Mouse (Mus musculus): ENCODE data around the gene Cavin1. TPM values are rescaled to one million over a fixed set of nuclear protein-coding genes. Genes with fewer than 3 reads are reported as not detected.

Gene Cavin1
- total RNA-seq, 2 experiments from 2014 or later: 279 to 309 TPM

- no peak for DNase-seq
Observed at GRCm38 (mm10) chr11:100912401-100913155, 58.1 kb downstream of the Cavin1 start.

GRCm38 (mm10) chr11:100908567-100908966 lies 62.1 kb downstream of the Cavin1 start:
- no peak for DNase-seq

- DNase-seq: no peak
Observed at GRCm38 (mm10) chr11:100908112-100908511, 62.6 kb downstream of the Cavin1 start.

GRCm38 (mm10) chr11:100906885-100907284 lies 63.8 kb downstream of the Cavin1 start:
- DNase-seq: no peak

Other genes with a start within 250 kb of the Cavin1 start
- gene Rab5c, start 232.7 kb downstream of the Cavin1 start, total RNA-seq (2021): 10 to 100 TPM; 63.0 to 64.7 TPM
- gene Kcnh4, start 210.9 kb downstream of the Cavin1 start, total RNA-seq (2021): not detected
- gene Hcrt, start 208.0 kb downstream of the Cavin1 start, total RNA-seq (2021): not detected
- 1 to 10 TPM; 7.7 to 8.4 TPM for gene Ghdc, start 199.9 kb downstream of the Cavin1 start, total RNA-seq (2021)
- gene Stat5b, start 120.2 kb downstream of the Cavin1 start, total RNA-seq (2021): 100 to 1,000 TPM; 107 to 114 TPM
- gene Stat5a, start 111.5 kb downstream of the Cavin1 start, total RNA-seq (2021): 10 to 100 TPM; 29.6 to 32.7 TPM
- gene Stat3, start 31.3 kb downstream of the Cavin1 start, total RNA-seq (2021): 10 to 100 TPM; 49.1 to 56.7 TPM
- 10 to 100 TPM; 52.9 to 59.9 TPM for gene Atp6v0a1, start 38.6 kb upstream of the Cavin1 start, total RNA-seq (2021)
- gene Naglu, start 99.1 kb upstream of the Cavin1 start, total RNA-seq (2021): 10 to 100 TPM in 1 of 2 experiments, 1 to 10 TPM in 1; 9.2 to 11.6 TPM
- gene Hsd17b1, start 107.5 kb upstream of the Cavin1 start, total RNA-seq (2021): under 1 TPM; 0.23 to 0.25 TPM
- 10 to 100 TPM; 10.7 to 11.7 TPM for gene Coasy, start 111.7 kb upstream of the Cavin1 start, total RNA-seq (2021)
- 10 to 100 TPM; 10.7 to 12.2 TPM for gene Mlx, start 116.4 kb upstream of the Cavin1 start, total RNA-seq (2021)
- gene Psmc3ip, start 124.5 kb upstream of the Cavin1 start, total RNA-seq (2021): 1 to 10 TPM; 2.8 to 4.0 TPM
- gene Retreg3, start 149.0 kb upstream of the Cavin1 start, total RNA-seq (2021): 10 to 100 TPM; 37.3 to 37.5 TPM
- gene Tubg1, start 149.1 kb upstream of the Cavin1 start, total RNA-seq (2021): 10 to 100 TPM; 37.4 to 39.0 TPM
- gene Tubg2, start 185.0 kb upstream of the Cavin1 start, total RNA-seq (2021): 1 to 10 TPM; 5.5 to 6.3 TPM
- gene Cntnap1, start 199.6 kb upstream of the Cavin1 start, total RNA-seq (2021): 1 to 10 TPM; 4.2 to 4.3 TPM
- gene Plekhh3, start 200.5 kb upstream of the Cavin1 start, total RNA-seq (2021): 10 to 100 TPM; 33.2 to 36.7 TPM
- gene Ccr10, start 204.6 kb upstream of the Cavin1 start, total RNA-seq (2021): not detected